Mouse (Mus musculus) cerebellum, adult 2 months (tissue): Measurements from ENCODE around the gene Syce3.

Experiments
- CTCF ChIP-seq: fragments of 200-500 bp; IDR thresholded peaks from 2 replicates; pipeline ENCODE4 v1.5.1; 2011; ENCODE audit warnings: low read depth, mild to moderate bottlenecking, control low read depth, low read length, moderate library complexity, borderline replicate concordance; ENCODE audit not compliant: insufficient read depth
- POLR2A ChIP-seq: fragments of 200-500 bp; IDR thresholded peaks from 2 replicates; pipeline ENCODE4 v1.6.1; 2011; ENCODE audit warnings: low read length, control low read depth, borderline replicate concordance; ENCODE audit not compliant: insufficient read depth

- TF ChIP-seq CTCF (no peak), POLR2A (no peak)
These were observed 53.9 kb downstream of the Syce3 start for GRCm38 (mm10) chr15:89356372-89356771.
